Mouse (Mus musculus) midbrain, postnatal 0 days (tissue): ENCODE results near the gene Crabp2. TPM values are rescaled to one million over a fixed set of nuclear protein-coding genes. Genes with fewer than 3 reads are reported as not detected.

Experiments
- ATAC-seq: fragments of 200-750 bp; cut with Nextera tagmentation; 2 replicates; pipeline ENCODE4 v1.8.0; 2017; ENCODE audit warnings: moderate number of reproducible peaks, mild to moderate bottlenecking, moderate TSS enrichment, moderate library complexity; ENCODE audit not compliant: low FRiP score
- DNase-seq: peaks from one replicate; pipeline ENCODE4 v3.0.0-alpha.2; 2015; ENCODE audit warnings: low spot score
- H3K27ac ChIP-seq: fragments of 300-500 bp; sonication (generic); 2 replicates; pipeline ENCODE4 v1.5.1; 2014; ENCODE audit warnings: low read depth, mild to moderate bottlenecking, low read length, mixed read lengths
- H3K27me3 ChIP-seq: fragments of 300-500 bp; sonication (generic); 2 replicates; pipeline ENCODE4 v1.6.1; 2014; ENCODE audit warnings: low read length, control low read depth, mixed read lengths; ENCODE audit not compliant: insufficient read depth
- H3K36me3 ChIP-seq: fragments of 300-500 bp; sonication (generic); 2 replicates; pipeline ENCODE4 v1.6.1; 2014; ENCODE audit warnings: low read length, control low read depth, mixed read lengths; ENCODE audit not compliant: insufficient read depth
- H3K4me1 ChIP-seq: fragments of 300-500 bp; sonication (generic); 2 replicates; pipeline ENCODE4 v1.6.1; 2014; ENCODE audit warnings: mild to moderate bottlenecking, control low read depth, antibody characterized with exemption, low read length, mixed read lengths; ENCODE audit not compliant: insufficient read depth
- H3K4me2 ChIP-seq: fragments of 300-500 bp; sonication (generic); 2 replicates; pipeline ENCODE4 v1.6.1; 2014; ENCODE audit warnings: low read depth, mild to moderate bottlenecking, low read length, mixed read lengths; ENCODE audit not compliant: poor library complexity, severe bottlenecking
- H3K4me3 ChIP-seq: fragments of 300-500 bp; sonication (generic); 2 replicates; pipeline ENCODE4 v1.5.1; 2014; ENCODE audit warnings: low read depth, mild to moderate bottlenecking, low read length, moderate library complexity
- H3K9ac ChIP-seq: fragments of 300-500 bp; sonication (generic); replicated peaks from 2 replicates; pipeline ENCODE4 v1.6.1; 2014; ENCODE audit warnings: mild to moderate bottlenecking, low read length, moderate library complexity, mixed read lengths; ENCODE audit not compliant: poor library complexity, severe bottlenecking
- H3K9me3 ChIP-seq: fragments of 300-500 bp; sonication (generic); 2 replicates; pipeline ENCODE4 v1.6.1; 2016; ENCODE audit warnings: low read length, control low read depth
- CTCF ChIP-seq: IDR thresholded peaks from 2 replicates; pipeline ENCODE4 v1.5.1; 2016; ENCODE audit warnings: antibody characterized with exemption, mild to moderate bottlenecking
- WGBS: fragments of 180-500 bp; shearing (Covaris S2); extraction: QIAGEN DNeasy Blood & Tissue Kit; methylation state at CpG from one replicate; pipeline ENCODE4 v1.1.7; 2014; 5-methylcytosine and 5-hydroxymethylcytosine counted together
- polyA plus RNA-seq: library from polyadenylated mRNA; unstranded; fragments of >200 nt; fragmentation: Nextera tagmentation; extraction: Ambion mirVana; gene quantifications from 2 replicates; pipeline ENCODE4 v1.2.1, GENCODE M21; 2015
- total RNA-seq: library from RNA; depleted of rRNA; stranded (reverse); fragments of >200 nt; gene quantifications from 2 replicates; pipeline ENCODE4 v1.2.3, GENCODE M21; 2014

Gene Crabp2
- total and polyA plus RNA-seq, 2 experiments from 2014 or later: 19.2 to 49.0 TPM

DNA sequence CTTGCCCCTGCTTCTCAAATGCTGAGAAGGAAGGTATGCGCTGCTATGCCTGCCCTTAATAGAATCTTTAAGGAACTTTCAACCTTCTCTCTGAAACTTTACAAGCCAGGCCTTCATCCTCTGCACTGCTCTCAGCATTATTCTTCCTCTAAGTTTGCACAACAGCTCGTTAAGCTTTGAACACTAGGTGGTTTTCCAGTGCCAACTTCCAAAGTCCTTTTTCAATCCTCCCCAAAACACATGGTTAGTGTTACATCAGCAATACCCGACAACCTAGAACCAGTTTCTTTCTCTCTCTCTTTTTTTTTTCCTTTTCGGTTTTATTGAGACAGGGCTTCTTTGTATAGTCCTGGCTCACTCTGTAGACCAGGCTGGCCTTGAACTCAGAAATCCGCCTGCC is 14.4 kb upstream of the Crabp2 start:
- WGBS: 89% methylated on average over 5 of the region's 5 CpGs
- no peak for DNase-seq
- ATAC-seq: no peak
- H3K27ac ChIP-seq: no peak overlapping the region
- H3K36me3 ChIP-seq: peaks cover 27% of the 10 kb centered on the region; the same call in 1 of the 2 replicates
- TF ChIP-seq CTCF: no peak
- no peaks in the 10 kb centered on the region for H3K27me3 ChIP-seq
- peaks cover 9% of the 10 kb centered on the region for H3K4me1 ChIP-seq
- H3K4me3 ChIP-seq: no peak overlapping the region
- no peaks in the 10 kb centered on the region for H3K9me3 ChIP-seq
- H3K9ac ChIP-seq: no peak overlapping the region
- H3K4me2 ChIP-seq: no peak overlapping the region

DNA sequence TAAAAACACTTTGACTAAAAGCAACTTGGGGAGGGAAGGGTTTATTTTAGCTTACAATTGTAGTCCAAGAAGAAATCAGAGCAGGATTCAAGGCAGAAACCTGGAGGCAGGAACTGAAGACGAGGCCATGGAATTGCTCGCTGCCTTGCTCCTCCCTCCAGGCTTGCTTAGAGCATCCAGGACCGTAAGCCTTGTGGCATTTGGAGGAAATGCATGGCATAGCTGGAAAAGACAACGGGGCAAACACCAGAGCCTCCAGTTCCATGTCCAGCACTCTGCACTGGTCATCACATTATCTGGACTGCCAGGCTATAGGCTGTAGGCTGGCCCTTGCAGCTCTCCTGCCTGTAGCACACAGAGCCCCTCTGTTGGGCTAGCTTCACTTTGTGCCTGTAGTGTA is 14.0 kb upstream of the Crabp2 start:
- Histone ChIP-seq H3K27ac (no peak overlapping the region), H3K9ac (0 out of 2 replicates have a peak overlapping the region, but pooled peaks have one; percentile 8), H3K4me1 (peaks cover 5% of the 10 kb centered on the region), H3K27me3 (no peaks in the 10 kb centered on the region), H3K4me3 (no peak overlapping the region), H3K36me3 (peaks cover 31% of the 10 kb centered on the region), H3K4me2 (no peak overlapping the region), H3K9me3 (no peaks in the 10 kb centered on the region)
- DNase-seq (no peak), ATAC-seq (no peak)
- TF ChIP-seq CTCF: no peak
- WGBS: 69% methylated on average over 4 of the region's 4 CpGs

DNA sequence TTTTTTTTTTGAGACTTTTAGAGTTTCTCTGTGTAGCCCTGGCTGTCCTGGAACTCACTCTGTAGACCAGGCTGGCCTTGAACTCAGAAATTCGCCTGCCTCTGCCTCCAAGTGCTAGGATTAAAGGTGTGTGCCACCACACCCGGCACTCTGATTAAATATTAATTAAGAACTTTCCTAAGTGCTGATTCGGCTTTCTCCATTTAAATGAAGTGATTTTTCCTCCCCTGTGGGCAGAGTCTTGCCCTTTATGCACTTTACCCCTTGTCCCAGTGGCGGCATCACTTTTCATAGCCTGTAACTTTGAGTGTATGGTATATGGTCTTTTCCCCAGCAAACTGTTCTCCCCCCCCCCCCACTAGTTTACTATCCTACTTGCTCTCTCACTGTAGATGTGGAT is 13.3 kb upstream of the Crabp2 start:
- ATAC-seq: no peak
- Histone ChIP-seq H3K36me3 (peaks cover 33% of the 10 kb centered on the region), H3K4me3 (no peak overlapping the region), H3K4me2 (no peak overlapping the region), H3K9ac (no peak overlapping the region), H3K27ac (no peak overlapping the region), H3K4me1 (peaks cover 5% of the 10 kb centered on the region), H3K27me3 (no peaks in the 10 kb centered on the region), H3K9me3 (no peaks in the 10 kb centered on the region)
- WGBS: 86% methylated on average over 4 of the region's 4 CpGs
- DNase-seq: no peak
- TF ChIP-seq CTCF: no peak

DNA sequence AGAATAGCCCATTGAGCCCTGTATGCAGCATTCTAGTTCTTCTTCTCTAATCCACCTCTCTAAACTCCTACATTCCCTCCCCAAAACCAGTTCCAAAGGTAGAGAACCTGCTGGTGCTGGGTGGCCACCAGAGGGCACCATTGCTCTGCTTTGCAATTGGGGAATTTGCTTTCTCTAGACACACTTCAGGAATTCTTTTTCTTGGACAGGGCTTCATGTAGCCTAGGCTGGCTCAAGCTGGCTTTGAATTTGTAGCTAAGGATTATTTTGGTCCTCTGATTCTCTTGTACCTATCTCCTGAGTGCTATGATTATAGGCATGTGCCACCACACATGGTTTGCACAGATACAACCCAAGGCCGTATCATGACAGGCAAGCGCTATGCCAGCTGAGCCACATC is 12.7 kb upstream of the Crabp2 start:
- WGBS: 88% methylated on average over 2 of the region's 2 CpGs
- Histone ChIP-seq H3K9me3 (no peaks in the 10 kb centered on the region), H3K36me3 (peaks cover 36% of the 10 kb centered on the region), H3K9ac (no peak overlapping the region), H3K27ac (no peak overlapping the region), H3K4me3 (no peak overlapping the region), H3K4me2 (no peak overlapping the region), H3K27me3 (no peaks in the 10 kb centered on the region), H3K4me1 (peaks cover 5% of the 10 kb centered on the region)
- no peak for ATAC-seq
- DNase-seq: peak; percentile 85
- TF ChIP-seq CTCF: peak; percentile 97

DNA sequence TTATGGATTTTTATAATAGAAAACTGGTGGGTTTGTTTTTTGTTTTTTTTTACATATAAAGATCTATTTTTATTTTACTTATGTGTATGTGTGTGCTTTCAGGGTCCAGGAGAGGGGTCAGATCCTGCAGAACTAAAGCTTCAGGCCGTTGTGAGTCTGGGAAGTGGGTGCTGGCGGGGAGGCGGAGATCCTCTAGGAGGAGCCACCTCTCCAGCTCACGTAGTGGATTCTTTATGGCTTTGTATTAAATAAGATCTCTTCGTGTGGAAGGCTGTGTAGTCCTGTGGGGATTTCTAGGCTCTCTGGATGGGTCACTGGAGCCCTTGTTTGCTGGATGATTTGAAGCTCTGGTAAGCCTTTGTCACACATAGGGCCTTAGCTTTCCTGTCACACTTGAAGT is 7.9 kb upstream of the Crabp2 start:
- TF ChIP-seq CTCF: no peak
- peaks cover 40% of the 10 kb centered on the region for H3K36me3 ChIP-seq
- 57% methylated on average over 5 of the region's 5 CpGs for WGBS
- no peak for DNase-seq
- H3K9me3 ChIP-seq: no peaks in the 10 kb centered on the region
- no peaks in the 10 kb centered on the region for H3K27me3 ChIP-seq
- no peak overlapping the region for H3K9ac ChIP-seq
- no peak overlapping the region for H3K27ac ChIP-seq
- ATAC-seq: no peak
- no peak overlapping the region for H3K4me3 ChIP-seq
- H3K4me1 ChIP-seq: no peaks in the 10 kb centered on the region
- no peak overlapping the region for H3K4me2 ChIP-seq

DNA sequence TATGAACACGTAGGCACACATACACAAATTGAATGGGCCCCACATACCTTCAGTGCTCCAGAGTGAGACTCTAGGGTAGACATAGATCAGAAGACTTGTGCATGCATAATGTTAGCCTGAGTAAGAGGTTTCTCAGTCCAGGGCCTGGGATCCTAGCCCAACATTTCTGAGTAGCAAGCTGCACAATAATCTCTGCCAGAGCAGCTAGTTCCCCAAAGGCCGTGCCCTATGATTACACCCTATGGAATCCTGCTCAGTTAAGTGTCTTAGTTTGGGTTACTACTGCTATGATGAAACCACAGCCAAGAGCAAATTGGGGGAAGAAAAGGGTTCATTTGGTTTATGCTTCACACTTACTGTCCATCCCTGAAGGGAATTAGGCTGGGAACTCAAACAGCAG is 6.0 kb upstream of the Crabp2 start:
- no peaks in the 10 kb centered on the region for H3K9me3 ChIP-seq
- H3K4me1 ChIP-seq: peaks cover 5% of the 10 kb centered on the region
- H3K4me3 ChIP-seq: no peak overlapping the region
- H3K9ac ChIP-seq: no peak overlapping the region
- H3K27ac ChIP-seq: no peak overlapping the region
- no peak for ATAC-seq
- no peak overlapping the region for H3K4me2 ChIP-seq
- H3K27me3 ChIP-seq: no peaks in the 10 kb centered on the region
- WGBS: 88% methylated on average over 2 of the region's 2 CpGs
- TF ChIP-seq CTCF: no peak
- no peak for DNase-seq
- peaks cover 40% of the 10 kb centered on the region for H3K36me3 ChIP-seq
